In genomic region chr2:153171966-153172365, GRCm38 (mm10) we compare ENCODE assay signal across 27 mouse cellular contexts. TPM values are rescaled to one million over a fixed set of nuclear protein-coding genes. Genes with fewer than 3 reads are reported as not detected.
DNase-seq lines count a peak whose midpoint lies in the region; ATAC-seq and TF ChIP-seq lines count a peak whose summit lies in the region.
"Had no signal": no experiment of that assay in that cellular context is flagged by ENCODE, and none has a peak within 500 bp of the region (broad histone marks: within the 10 kb centered on the region; RNA-seq: fewer than 3 reads in every experiment).

No protein-coding gene starts in this region.

- peaks cover 60% of the 10 kb centered on the region for H3K4me1 ChIP-seq in liver, embryonic 15.5 days (replicated peaks)
- H3K4me1 ChIP-seq in intestine, postnatal 0 days (replicated peaks; ENCODE audit: control insufficient read depth, insufficient read depth, low read length), result peaks cover 6% of the 10 kb centered on the region
- no peaks in the 10 kb centered on the region for H3K4me1 ChIP-seq in hindbrain, postnatal 0 days (ENCODE audit: insufficient read depth, low read length)

- no peaks in the 10 kb centered on the region for H3K9me3 ChIP-seq in liver, embryonic 15.5 days (replicated peaks)
- no peaks in the 10 kb centered on the region for H3K9me3 ChIP-seq in intestine, postnatal 0 days (ENCODE audit: control insufficient read depth)
- H3K9me3 ChIP-seq in hindbrain, postnatal 0 days (ENCODE audit: low read length), result no peaks in the 10 kb centered on the region
- H3K9me3 ChIP-seq: G1E; hindbrain, embryonic 10.5 days; hindbrain, embryonic 15.5 days; limb, embryonic 13.5 days; liver, embryonic 13.5 days had no signal

- H3K4me2 ChIP-seq in liver, embryonic 15.5 days, result no peak overlapping the region
- H3K4me2 ChIP-seq in intestine, postnatal 0 days (replicated peaks; ENCODE audit: low read depth), result 0 out of 2 replicates have a peak overlapping the region, but pooled peaks have one; percentile 21
- no peak overlapping the region for H3K4me2 ChIP-seq in hindbrain, postnatal 0 days (ENCODE audit: low read depth, low read length)
- H3K4me2 ChIP-seq: hindbrain, embryonic 15.5 days; limb, embryonic 13.5 days; liver, embryonic 13.5 days; lung, embryonic 14.5 days had no signal

- TF ChIP-seq CTCF in intestine, postnatal 0 days (IDR thresholded peaks at IDR 0.05; ENCODE audit: low read depth), result no peak
- TF ChIP-seq CTCF in hindbrain, postnatal 0 days (IDR thresholded peaks at IDR 0.05; ENCODE audit: low read depth), result no peak

- no peak overlapping the region for H3K9ac ChIP-seq in liver, embryonic 15.5 days
- H3K9ac ChIP-seq in intestine, postnatal 0 days (ENCODE audit: low read depth, low read length), result no peak overlapping the region
- no peak overlapping the region for H3K9ac ChIP-seq in hindbrain, postnatal 0 days (replicated peaks; ENCODE audit: low read length)
- H3K9ac ChIP-seq: forebrain, postnatal 0 days; hindbrain, embryonic 15.5 days; limb, embryonic 13.5 days; liver, embryonic 13.5 days; lung, embryonic 14.5 days had no signal

- H3K4me3 ChIP-seq in liver, embryonic 15.5 days (replicated peaks), result no peak overlapping the region
- H3K4me3 ChIP-seq in intestine, postnatal 0 days (ENCODE audit: low read depth, low read length), result no peak overlapping the region
- no peak overlapping the region for H3K4me3 ChIP-seq in hindbrain, postnatal 0 days (ENCODE audit: low read length)
- H3K4me3 ChIP-seq: erythroblast, embryonic 14.5 days; hindbrain, embryonic 10.5 days; hindbrain, embryonic 15.5 days; left cerebral cortex, adult 2 months; limb, embryonic 13.5 days; liver, embryonic 13.5 days had no signal

- no peak for DNase-seq in liver
- peak; percentile 52 for DNase-seq in R1 (ENCODE audit: low read depth, low spot score)
- DNase-seq in hindbrain, postnatal 0 days (ENCODE audit: low spot score), result no peak
- DNase-seq in right cerebral cortex, postnatal 4 days, result no peak
- DNase-seq: adrenal gland, adult 8-10 months; B cell, adult 2 months; cerebellum, adult 2 months; cerebellum, postnatal 14 days; forebrain, postnatal 0 days; heart, postnatal 14 days; liver, embryonic 13.5 days; lung, embryonic 14.5 days; lung, postnatal 14 days; midbrain, embryonic 14.5 days; right cerebral cortex, postnatal 25 days; thymus, adult 2 months; thymus, postnatal 4 days had no signal

- 79% methylated on average over 5 of the region's 5 CpGs for WGBS in liver, embryonic 15.5 days (ENCODE audit: insufficient replicate concordance)
- 49% methylated on average over 5 of the region's 5 CpGs for WGBS in intestine, postnatal 0 days
- WGBS in hindbrain, postnatal 0 days, result 97% methylated on average over 5 of the region's 5 CpGs

- H3K36me3 ChIP-seq in liver, embryonic 15.5 days (replicated peaks), result no peaks in the 10 kb centered on the region
- H3K36me3 ChIP-seq in intestine, postnatal 0 days (ENCODE audit: control insufficient read depth, insufficient read depth), result no peaks in the 10 kb centered on the region
- no peaks in the 10 kb centered on the region for H3K36me3 ChIP-seq in hindbrain, postnatal 0 days (ENCODE audit: insufficient read depth, low read length)
- H3K36me3 ChIP-seq: hindbrain, embryonic 15.5 days; liver, embryonic 13.5 days had no signal

- no peak for ATAC-seq in liver, embryonic 15.5 days (ENCODE audit: insufficient read depth)
- ATAC-seq in intestine, postnatal 0 days, result peak; percentile 53
- no peak for ATAC-seq in hindbrain, postnatal 0 days
- ATAC-seq: activated CD4-positive, CD25-positive, alpha-beta regulatory T cell, adult 4 months; forebrain, postnatal 0 days had no signal

- 0 out of 2 replicates have a peak overlapping the region, but pooled peaks have one; percentile 11 for H3K27ac ChIP-seq in liver, embryonic 15.5 days (replicated peaks)
- no peak overlapping the region for H3K27ac ChIP-seq in intestine, postnatal 0 days (ENCODE audit: low read depth, low read length)
- H3K27ac ChIP-seq in hindbrain, postnatal 0 days, result no peak overlapping the region
- H3K27ac ChIP-seq: hindbrain, embryonic 10.5 days; hindbrain, embryonic 15.5 days; kidney, postnatal 0 days; left cerebral cortex, adult 2 months; limb, embryonic 13.5 days; liver, embryonic 13.5 days had no signal

- no peaks in the 10 kb centered on the region for H3K27me3 ChIP-seq in liver, embryonic 15.5 days
- no peaks in the 10 kb centered on the region for H3K27me3 ChIP-seq in intestine, postnatal 0 days (replicated peaks; ENCODE audit: control insufficient read depth, insufficient read depth, low read length)
- no peaks in the 10 kb centered on the region for H3K27me3 ChIP-seq in hindbrain, postnatal 0 days (ENCODE audit: insufficient read depth, low read length)
- H3K27me3 ChIP-seq: hindbrain, embryonic 15.5 days; limb, embryonic 13.5 days; liver, embryonic 13.5 days had no signal

RNA-seq across cellular contexts. Expression of gene Tm9sf4, which starts 10.9 kb away (rescaled TPM):
- 29.6 and 29.7 TPM in 2 replicates for polyA plus RNA-seq in liver, embryonic 15.5 days (2015; fragmentation: Nextera tagmentation; extraction: Ambion mirVana)
- 64.7 and 68.3 TPM in 2 replicates for polyA plus RNA-seq in intestine, postnatal 0 days (2015; fragmentation: Nextera tagmentation; extraction: Ambion mirVana)
- total RNA-seq in hindbrain, postnatal 0 days (2014; rRNA removed), result 61.4 and 70.4 TPM in 2 replicates
- 73.0 and 80.0 TPM in 2 replicates for polyA plus RNA-seq in hindbrain, postnatal 0 days (2015; fragmentation: Nextera tagmentation; extraction: Ambion mirVana)

RNA-seq across cellular contexts. Expression of gene Tspyl3, which starts 53.3 kb away (rescaled TPM):
- 2.1 and 2.6 TPM in 2 replicates for polyA plus RNA-seq in liver, embryonic 15.5 days (2015; fragmentation: Nextera tagmentation; extraction: Ambion mirVana)
- polyA plus RNA-seq in intestine, postnatal 0 days (2015; fragmentation: Nextera tagmentation; extraction: Ambion mirVana), result 3.5 and 3.6 TPM in 2 replicates
- total RNA-seq in hindbrain, postnatal 0 days (2014; rRNA removed), result 30.1 and 33.0 TPM in 2 replicates
- polyA plus RNA-seq in hindbrain, postnatal 0 days (2015; fragmentation: Nextera tagmentation; extraction: Ambion mirVana), result 39.9 and 42.4 TPM in 2 replicates
